Mouse (Mus musculus): ENCODE data around the gene Maff.

The Maff gene

GRCm38 (mm10) chr15:79399231-79400052, 53.0 kb downstream of the Maff start:
- no peak for DNase-seq

DNA sequence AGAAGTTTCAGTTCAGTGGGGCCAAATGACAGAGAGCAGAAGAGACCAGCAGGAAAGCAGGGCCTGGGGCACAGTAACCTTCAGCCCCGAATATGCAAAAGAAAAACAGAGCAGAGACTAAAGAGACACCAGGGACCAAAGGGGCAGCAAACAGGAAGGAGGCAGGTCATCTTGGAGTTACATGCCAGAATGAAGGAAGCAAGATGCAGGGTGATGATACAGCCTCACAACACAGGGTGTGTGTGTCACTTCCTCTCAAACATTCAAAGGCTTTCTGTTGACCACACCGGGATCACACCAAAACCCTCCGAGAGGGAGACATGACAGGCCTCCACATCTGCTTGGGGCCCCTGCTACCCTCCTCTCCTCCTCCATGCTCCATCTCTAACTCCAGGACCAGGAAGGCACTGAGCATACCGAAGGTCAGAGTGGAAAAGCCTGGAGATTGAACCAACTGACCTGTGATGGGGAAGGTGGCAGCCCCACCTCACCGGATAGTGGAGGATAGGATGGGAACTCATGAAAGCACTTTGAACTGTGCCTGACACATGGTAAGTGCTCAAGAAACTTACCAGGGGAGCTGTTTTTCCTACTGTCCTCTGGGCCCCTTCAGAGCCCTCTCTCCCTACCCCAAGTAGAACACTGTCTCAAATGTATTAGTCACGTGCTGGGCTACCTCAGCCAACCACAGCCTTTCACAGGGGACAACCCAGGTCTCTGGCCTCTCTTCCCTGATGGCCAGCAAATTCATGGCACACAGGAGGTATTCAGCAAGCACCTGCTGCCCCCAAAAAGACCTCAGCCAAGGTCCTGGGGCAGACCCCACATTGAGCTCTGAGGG, 53.9 kb downstream of the Maff start:
- no peak for DNase-seq

DNA sequence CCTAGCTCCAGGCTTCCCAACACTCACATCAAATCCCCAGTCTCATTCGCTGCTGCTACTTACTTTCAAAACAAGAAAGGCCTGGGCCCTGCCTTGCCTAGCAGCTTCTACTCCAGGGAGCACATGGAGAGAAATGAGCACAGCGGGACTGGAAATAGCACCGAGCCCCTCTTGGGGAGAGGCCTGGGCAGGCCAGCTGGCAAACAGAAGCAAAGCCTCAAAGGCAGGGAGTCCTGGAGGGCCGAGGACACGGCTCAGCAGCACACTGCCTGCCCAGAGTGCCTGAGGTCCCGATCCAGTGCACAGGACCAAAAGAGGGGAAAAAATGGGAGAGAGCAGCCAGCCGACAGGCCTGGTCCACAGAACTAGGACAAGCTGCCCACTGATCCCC, 54.5 kb downstream of the Maff start:
- DNase-seq = no peak

- no peak for DNase-seq
Measured at GRCm38 (mm10) chr15:79402176-79402575, 55.8 kb downstream of the Maff start.

DNA sequence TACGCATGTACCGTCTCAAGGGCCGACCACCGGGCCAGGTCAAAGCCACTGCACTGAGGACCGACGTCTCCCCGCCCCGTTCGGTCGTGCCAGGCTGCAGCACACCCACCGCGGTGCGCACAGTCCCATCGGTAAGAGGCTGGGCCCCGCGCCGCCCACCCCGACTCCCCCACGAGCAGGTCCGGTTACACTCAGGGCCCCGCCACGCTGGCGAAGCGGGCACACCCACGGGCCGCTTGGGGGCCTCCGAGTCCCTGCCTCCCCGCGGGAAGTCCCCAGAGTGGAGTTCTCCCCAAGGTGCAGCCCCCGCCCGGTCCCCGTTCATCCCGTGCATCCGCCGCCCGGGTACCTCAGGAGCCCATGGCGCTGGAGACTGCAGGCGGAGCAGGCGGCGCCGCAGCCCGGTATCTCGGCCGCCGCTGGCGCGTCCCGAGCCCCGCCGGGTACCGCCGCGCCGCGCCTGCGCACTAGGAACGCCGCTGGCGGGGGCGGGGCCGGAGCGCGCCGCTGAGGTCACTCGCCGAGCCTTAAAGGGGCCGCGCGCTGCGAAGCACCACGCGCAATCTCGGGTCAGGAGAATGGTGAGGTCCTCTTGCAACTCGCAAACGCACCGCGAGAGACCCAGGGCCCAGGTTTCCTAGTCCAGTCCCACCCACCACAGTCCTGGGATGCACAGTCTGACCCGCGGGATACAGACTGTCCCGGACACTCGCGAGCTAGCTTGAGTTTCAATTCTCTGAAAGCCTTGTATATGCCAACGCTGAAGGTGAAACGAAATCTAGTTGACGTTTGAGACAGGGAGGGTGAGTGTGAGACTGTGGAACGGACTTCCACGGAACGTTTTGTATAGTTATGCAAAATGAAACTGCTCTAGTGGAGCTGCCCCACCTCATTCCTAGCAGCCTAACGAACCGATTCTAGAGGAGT, 56.7 kb downstream of the Maff start, which contains the start of gene Tmem184b:
TSS of gene Tmem184b (minus strand) at position 734 of the 927 bp plus-strand sequence.
- DNase-seq = peak; percentile 66 to 74

DNA sequence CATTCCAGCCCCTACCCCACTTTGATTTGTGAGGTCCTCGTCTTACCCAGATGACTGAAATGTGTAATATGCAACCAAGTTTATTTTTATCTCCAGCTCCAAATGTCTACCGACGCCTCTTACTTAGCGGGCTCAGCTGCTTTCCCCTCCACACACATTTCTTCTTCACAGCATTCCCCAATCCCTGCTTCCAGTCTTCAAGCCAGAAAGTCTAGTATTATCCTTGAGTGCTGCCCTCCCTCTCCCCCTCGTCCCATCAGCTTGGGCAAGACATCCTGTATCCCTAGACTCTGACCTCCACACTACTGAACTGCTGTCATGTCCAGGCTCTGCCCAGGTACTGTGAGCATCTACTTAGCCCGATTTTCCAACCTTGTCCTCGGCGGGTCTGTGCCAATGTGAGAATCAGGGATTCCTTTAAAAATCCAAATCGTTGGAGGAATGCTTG, 57.4 kb downstream of the Maff start:
- no peak for DNase-seq

DNA sequence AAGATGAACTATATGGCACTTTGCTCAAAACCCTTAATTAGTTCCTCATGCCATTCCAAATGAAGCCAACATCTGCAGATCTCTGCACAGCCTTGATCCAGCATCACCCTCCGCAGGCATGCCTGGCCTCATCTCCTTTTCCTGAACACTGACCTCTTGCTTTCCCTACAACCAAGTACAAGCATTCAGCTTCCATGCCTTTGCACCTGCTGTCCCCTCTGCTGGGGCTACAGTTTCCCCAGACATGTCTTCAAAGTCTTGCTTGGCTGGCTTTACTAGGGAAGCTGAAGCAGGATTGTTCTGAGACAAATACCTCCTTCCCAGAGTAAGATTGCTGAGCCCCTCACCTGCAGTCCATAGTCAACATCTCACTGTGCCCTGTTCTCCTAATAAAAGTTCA, 57.9 kb downstream of the Maff start:
- DNase-seq = no peak

DNA sequence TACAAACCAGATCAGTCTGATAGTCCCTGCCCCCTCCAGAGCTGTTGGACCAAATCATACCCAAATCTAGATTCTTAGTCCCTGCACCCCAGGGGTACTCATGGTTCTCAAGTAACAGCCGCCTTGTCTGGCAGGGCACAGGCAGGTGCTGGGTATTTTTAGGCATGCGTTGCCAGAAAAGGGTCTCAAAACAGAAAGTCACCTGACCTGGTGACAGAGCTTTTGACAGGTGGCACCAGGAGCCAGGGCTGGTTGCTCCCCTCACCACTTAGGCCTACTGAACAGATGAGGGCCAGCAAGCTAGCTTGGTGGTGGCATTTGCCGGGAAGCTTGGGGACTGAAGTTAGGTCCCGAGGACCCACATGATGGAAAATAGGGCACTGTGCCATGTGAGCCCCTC, 60.1 kb downstream of the Maff start:
- DNase-seq = peak; percentile 31 to 56
